ENCODE assay signal across 9 mouse cellular contexts in the genomic region with DNA sequence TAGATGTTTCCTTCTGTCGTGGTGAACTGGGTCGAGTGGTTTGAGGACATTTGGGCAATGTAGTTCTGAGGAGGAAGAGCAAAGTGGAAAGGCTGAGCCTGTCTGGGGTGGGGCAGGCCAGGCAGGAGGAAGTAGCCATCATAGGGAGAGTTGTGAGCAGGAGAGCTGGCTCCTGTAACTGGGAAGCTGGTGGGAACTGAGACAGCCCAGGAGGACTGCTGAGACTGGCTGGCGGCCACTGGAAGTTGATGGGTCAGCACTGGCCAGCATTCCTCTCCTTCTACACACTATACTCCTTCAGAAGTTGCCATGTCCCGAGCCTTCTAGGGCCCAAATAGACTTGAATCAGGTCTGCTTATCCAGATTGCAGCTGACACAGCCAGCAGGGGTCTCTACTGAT. TPM values are rescaled to one million over a fixed set of nuclear protein-coding genes. Genes with fewer than 3 reads are reported as not detected.
A peak's percentile ranks its signal among the peaks of the same experiment; 100 is the strongest.
DNase-seq lines count a peak whose midpoint lies in the region; ATAC-seq lines count a peak whose summit lies in the region.
"Had no signal": no experiment of that assay in that cellular context is flagged by ENCODE, and none has a peak within 500 bp of the region (broad histone marks: within the 10 kb centered on the region; RNA-seq: fewer than 3 reads in every experiment).

No protein-coding gene starts in this region.

- no peak for DNase-seq in limb, embryonic 10.5 days (ENCODE audit: low spot score)
- DNase-seq in MN1 (ENCODE audit: low spot score) = no peak
- DNase-seq in forebrain, embryonic 10.5 days (ENCODE audit: extremely low spot score, low spot score) = no peak

- peaks cover 41% of the 10 kb centered on the region for H3K36me3 ChIP-seq in limb, embryonic 13.5 days
- H3K36me3 ChIP-seq in limb, embryonic 10.5 days = peaks cover 52% of the 10 kb centered on the region
- H3K36me3 ChIP-seq in embryonic facial prominence, embryonic 12.5 days = peaks cover 38% of the 10 kb centered on the region
- H3K36me3 ChIP-seq in kidney, embryonic 16.5 days (ENCODE audit: insufficient read depth, low read length) = peaks cover 30% of the 10 kb centered on the region
- H3K36me3 ChIP-seq in macrophage (ENCODE audit: inconsistent target) = peaks cover 36% of the 10 kb centered on the region
- H3K36me3 ChIP-seq in forebrain, embryonic 10.5 days (replicated peaks) = peaks cover 47% of the 10 kb centered on the region

- peak overlapping the region; percentile 27; the same call in 1 of the 2 replicates for H3K9ac ChIP-seq in limb, embryonic 13.5 days
- peak overlapping the region; percentile 9; the same call in 1 of the 2 replicates for H3K9ac ChIP-seq in embryonic facial prominence, embryonic 12.5 days
- H3K9ac ChIP-seq in kidney, embryonic 16.5 days (replicated peaks; ENCODE audit: low read length) = peak overlapping the region; percentile 9; the same call in 1 of the 2 replicates
- H3K9ac ChIP-seq: hindbrain, embryonic 15.5 days had no signal

- H3K4me3 ChIP-seq in limb, embryonic 13.5 days = no peak overlapping the region
- no peak overlapping the region for H3K4me3 ChIP-seq in limb, embryonic 10.5 days
- H3K4me3 ChIP-seq in embryonic facial prominence, embryonic 12.5 days = no peak overlapping the region
- no peak overlapping the region for H3K4me3 ChIP-seq in kidney, embryonic 16.5 days (ENCODE audit: low read length)
- H3K4me3 ChIP-seq in macrophage (ENCODE audit: inconsistent target) = peak overlapping the region; percentile 81; the same call in 1 of the 2 replicates
- no peak overlapping the region for H3K4me3 ChIP-seq in forebrain, embryonic 10.5 days
- H3K4me3 ChIP-seq: hindbrain, embryonic 15.5 days had no signal

- no peak overlapping the region for H3K4me2 ChIP-seq in limb, embryonic 13.5 days (replicated peaks)
- H3K4me2 ChIP-seq in embryonic facial prominence, embryonic 12.5 days (replicated peaks) = no peak overlapping the region
- H3K4me2 ChIP-seq in kidney, embryonic 16.5 days (replicated peaks; ENCODE audit: low read depth, low read length) = no peak overlapping the region
- H3K4me2 ChIP-seq: hindbrain, embryonic 15.5 days had no signal

- no peak overlapping the region for H3K27ac ChIP-seq in limb, embryonic 13.5 days
- no peak overlapping the region for H3K27ac ChIP-seq in limb, embryonic 10.5 days
- H3K27ac ChIP-seq in embryonic facial prominence, embryonic 12.5 days = no peak overlapping the region
- no peak overlapping the region for H3K27ac ChIP-seq in kidney, embryonic 16.5 days (ENCODE audit: low read length)
- H3K27ac ChIP-seq in macrophage = peak overlapping the region; percentile 99
- H3K27ac ChIP-seq in forebrain, embryonic 10.5 days = no peak overlapping the region
- H3K27ac ChIP-seq: hindbrain, embryonic 15.5 days had no signal

- WGBS in limb, embryonic 13.5 days = 80% methylated on average over 4 of the region's 4 CpGs
- 81% methylated on average over 4 of the region's 4 CpGs for WGBS in limb, embryonic 10.5 days
- WGBS in embryonic facial prominence, embryonic 12.5 days = 82% methylated on average over 4 of the region's 4 CpGs
- WGBS in kidney, embryonic 16.5 days = 62% methylated on average over 4 of the region's 4 CpGs
- WGBS in macrophage (ENCODE audit: missing documents) = 20% methylated on average over 4 of the region's 4 CpGs
- 89% methylated on average over 4 of the region's 4 CpGs for WGBS in forebrain, embryonic 10.5 days

- H3K4me1 ChIP-seq in limb, embryonic 13.5 days = peaks cover 16% of the 10 kb centered on the region
- peaks cover 26% of the 10 kb centered on the region for H3K4me1 ChIP-seq in limb, embryonic 10.5 days
- H3K4me1 ChIP-seq in embryonic facial prominence, embryonic 12.5 days = peaks cover 12% of the 10 kb centered on the region
- peaks cover 23% of the 10 kb centered on the region for H3K4me1 ChIP-seq in kidney, embryonic 16.5 days (ENCODE audit: insufficient read depth, low read length)
- peaks cover 27% of the 10 kb centered on the region for H3K4me1 ChIP-seq in forebrain, embryonic 10.5 days

- ATAC-seq in limb, embryonic 13.5 days (ENCODE audit: low FRiP score, low read depth) = no peak
- no peak for ATAC-seq in embryonic facial prominence, embryonic 12.5 days (ENCODE audit: insufficient number of reproducible peaks, insufficient read depth, low FRiP score, low TSS enrichment)
- ATAC-seq in kidney, embryonic 16.5 days (ENCODE audit: low FRiP score, low TSS enrichment) = no peak
- no peak for ATAC-seq in erythroid progenitor cell, adult 5-6 weeks (replicated peaks; ENCODE audit: low FRiP score, poor library complexity, severe bottlenecking)

- no peaks in the 10 kb centered on the region for H3K27me3 ChIP-seq in limb, embryonic 13.5 days
- no peaks in the 10 kb centered on the region for H3K27me3 ChIP-seq in limb, embryonic 10.5 days (ENCODE audit: low read depth, poor library complexity, severe bottlenecking)
- H3K27me3 ChIP-seq in embryonic facial prominence, embryonic 12.5 days = no peaks in the 10 kb centered on the region
- H3K27me3 ChIP-seq in kidney, embryonic 16.5 days (ENCODE audit: insufficient read depth, low read length) = no peaks in the 10 kb centered on the region
- H3K27me3 ChIP-seq in forebrain, embryonic 10.5 days (ENCODE audit: poor library complexity, severe bottlenecking) = no peaks in the 10 kb centered on the region
- H3K27me3 ChIP-seq: hindbrain, embryonic 15.5 days had no signal

- H3K9me3 ChIP-seq in limb, embryonic 13.5 days = no peaks in the 10 kb centered on the region
- no peaks in the 10 kb centered on the region for H3K9me3 ChIP-seq in limb, embryonic 10.5 days (replicated peaks)
- H3K9me3 ChIP-seq in embryonic facial prominence, embryonic 12.5 days = no peaks in the 10 kb centered on the region
- no peaks in the 10 kb centered on the region for H3K9me3 ChIP-seq in kidney, embryonic 16.5 days (ENCODE audit: low read length)
- H3K9me3 ChIP-seq in forebrain, embryonic 10.5 days = no peaks in the 10 kb centered on the region
- H3K9me3 ChIP-seq: hindbrain, embryonic 15.5 days had no signal

- peaks cover 51% of the 10 kb centered on the region for H3K79me2 ChIP-seq in macrophage (ENCODE audit: inconsistent target)

RNA-seq across cellular contexts. Expression of a gene that starts 2.2 kb away (rescaled TPM):
- polyA plus RNA-seq in limb, embryonic 13.5 days (2015; fragmentation: Nextera tagmentation; extraction: Ambion mirVana) = 0.29 and 0.68 TPM in 2 replicates
- 0.73 and 0.94 TPM in 2 replicates for polyA plus RNA-seq in limb, embryonic 10.5 days (2016; fragmentation: Nextera tagmentation; extraction: Ambion mirVana)
- polyA plus RNA-seq in embryonic facial prominence, embryonic 12.5 days (2016; fragmentation: Nextera tagmentation; extraction: Ambion mirVana) = 0.61 and 0.65 TPM in 2 replicates
- polyA plus RNA-seq in kidney, embryonic 16.5 days (2015; fragmentation: Nextera tagmentation; extraction: Ambion mirVana) = 0.33 and 0.59 TPM in 2 replicates
- 1 to 10 TPM in 1 of 26 experiments, under 1 TPM in 24, not detected in 1; 0.23 to 1.0 (median 0.60) TPM for total RNA-seq in macrophage (2018; cell fraction: chromatin; rRNA removed)
- total RNA-seq in macrophage (2018; cell fraction: cytosol; rRNA removed) = under 1 TPM in 25 of 26 experiments, not detected in 1; 0.04 to 0.41 (median 0.15) TPM
- 1 to 10 TPM in 1 of 26 experiments, under 1 TPM in 24, not detected in 1; 0.22 to 1.1 (median 0.56) TPM for total RNA-seq in macrophage (2018; cell fraction: nucleus; rRNA removed)
- polyA plus RNA-seq in macrophage (2018) = 0.09 to 0.23 TPM (median 0.21 TPM) in 3 replicates
- not detected in 2 replicates for total RNA-seq in erythroid progenitor cell, adult 5-6 weeks (2015; ENCODE audit: low replicate concordance)
- not detected in 2 replicates for total RNA-seq in erythroid progenitor cell, adult 5-6 weeks (2017; ENCODE audit: low replicate concordance)
- polyA plus RNA-seq in forebrain, embryonic 10.5 days (2016; fragmentation: Nextera tagmentation; extraction: Ambion mirVana) = 0.62 and 1.2 TPM in 2 replicates

RNA-seq across cellular contexts. Expression of a gene that starts 2.7 kb away (rescaled TPM):
- 160 and 162 TPM in 2 replicates for polyA plus RNA-seq in limb, embryonic 13.5 days (2015; fragmentation: Nextera tagmentation; extraction: Ambion mirVana)
- polyA plus RNA-seq in limb, embryonic 10.5 days (2016; fragmentation: Nextera tagmentation; extraction: Ambion mirVana) = 180 and 181 TPM in 2 replicates
- polyA plus RNA-seq in embryonic facial prominence, embryonic 12.5 days (2016; fragmentation: Nextera tagmentation; extraction: Ambion mirVana) = 153 and 158 TPM in 2 replicates
- 174 and 183 TPM in 2 replicates for polyA plus RNA-seq in kidney, embryonic 16.5 days (2015; fragmentation: Nextera tagmentation; extraction: Ambion mirVana)
- total RNA-seq in macrophage (2018; cell fraction: chromatin; rRNA removed) = 100 to 1,000 TPM in 3 of 26 experiments, 10 to 100 TPM in 23; 33.4 to 125 (median 65.7) TPM
- total RNA-seq in macrophage (2018; cell fraction: cytosol; rRNA removed) = 100 to 1,000 TPM; 202 to 321 (median 284) TPM
- 100 to 1,000 TPM in 10 of 26 experiments, 10 to 100 TPM in 16; 51.7 to 155 (median 92.3) TPM for total RNA-seq in macrophage (2018; cell fraction: nucleus; rRNA removed)
- 249 to 321 TPM (median 295 TPM) in 3 replicates for polyA plus RNA-seq in macrophage (2018)
- 26.8 and 44.7 TPM in 2 replicates for total RNA-seq in erythroid progenitor cell, adult 5-6 weeks (2015; ENCODE audit: low replicate concordance)
- total RNA-seq in erythroid progenitor cell, adult 5-6 weeks (2017; ENCODE audit: low replicate concordance) = 19.9 and 28.5 TPM in 2 replicates
- polyA plus RNA-seq in forebrain, embryonic 10.5 days (2016; fragmentation: Nextera tagmentation; extraction: Ambion mirVana) = 157 and 165 TPM in 2 replicates

RNA-seq across cellular contexts. Expression of a gene that starts 25.3 kb away (rescaled TPM):
- polyA plus RNA-seq in limb, embryonic 13.5 days (2015; fragmentation: Nextera tagmentation; extraction: Ambion mirVana) = 8.2 and 13.4 TPM in 2 replicates
- polyA plus RNA-seq in limb, embryonic 10.5 days (2016; fragmentation: Nextera tagmentation; extraction: Ambion mirVana) = 9.4 and 11.2 TPM in 2 replicates
- 8.8 and 9.8 TPM in 2 replicates for polyA plus RNA-seq in embryonic facial prominence, embryonic 12.5 days (2016; fragmentation: Nextera tagmentation; extraction: Ambion mirVana)
- 10.8 and 13.9 TPM in 2 replicates for polyA plus RNA-seq in kidney, embryonic 16.5 days (2015; fragmentation: Nextera tagmentation; extraction: Ambion mirVana)
- 1 to 10 TPM in 19 of 26 experiments, under 1 TPM in 1, not detected in 6; 0.66 to 7.7 (median 2.6) TPM for total RNA-seq in macrophage (2018; cell fraction: chromatin; rRNA removed)
- 1 to 10 TPM; 1.6 to 6.0 (median 3.1) TPM for total RNA-seq in macrophage (2018; cell fraction: cytosol; rRNA removed)
- 10 to 100 TPM in 1 of 26 experiments, 1 to 10 TPM in 21, under 1 TPM in 1, not detected in 3; 0.97 to 10.3 (median 4.2) TPM for total RNA-seq in macrophage (2018; cell fraction: nucleus; rRNA removed)
- 1.2 to 2.8 TPM (median 2.0 TPM) in 3 replicates for polyA plus RNA-seq in macrophage (2018)
- 6.1 TPM in 1 of 2 replicates, not detected in the other for total RNA-seq in erythroid progenitor cell, adult 5-6 weeks (2015; ENCODE audit: low replicate concordance)
- total RNA-seq in erythroid progenitor cell, adult 5-6 weeks (2017; ENCODE audit: low replicate concordance) = 4.6 TPM in 1 of 2 replicates, not detected in the other
- polyA plus RNA-seq in forebrain, embryonic 10.5 days (2016; fragmentation: Nextera tagmentation; extraction: Ambion mirVana) = 10.1 and 11.9 TPM in 2 replicates

RNA-seq across cellular contexts. Expression of a gene that starts 25.5 kb away (rescaled TPM):
- polyA plus RNA-seq in limb, embryonic 13.5 days (2015; fragmentation: Nextera tagmentation; extraction: Ambion mirVana) = 85.7 and 96.2 TPM in 2 replicates
- polyA plus RNA-seq in limb, embryonic 10.5 days (2016; fragmentation: Nextera tagmentation; extraction: Ambion mirVana) = 108 and 130 TPM in 2 replicates
- polyA plus RNA-seq in embryonic facial prominence, embryonic 12.5 days (2016; fragmentation: Nextera tagmentation; extraction: Ambion mirVana) = 115 and 119 TPM in 2 replicates
- 72.1 and 75.6 TPM in 2 replicates for polyA plus RNA-seq in kidney, embryonic 16.5 days (2015; fragmentation: Nextera tagmentation; extraction: Ambion mirVana)
- total RNA-seq in macrophage (2018; cell fraction: chromatin; rRNA removed) = 100 to 1,000 TPM in 22 of 26 experiments, 10 to 100 TPM in 4; 50.3 to 433 (median 216) TPM
- 100 to 1,000 TPM in 5 of 26 experiments, 10 to 100 TPM in 21; 37.1 to 112 (median 63.3) TPM for total RNA-seq in macrophage (2018; cell fraction: cytosol; rRNA removed)
- total RNA-seq in macrophage (2018; cell fraction: nucleus; rRNA removed) = 100 to 1,000 TPM in 11 of 26 experiments, 10 to 100 TPM in 15; 38.1 to 184 (median 91.0) TPM
- 61.1 to 130 TPM (median 82.9 TPM) in 3 replicates for polyA plus RNA-seq in macrophage (2018)
- 177 and 218 TPM in 2 replicates for total RNA-seq in erythroid progenitor cell, adult 5-6 weeks (2015; ENCODE audit: low replicate concordance)
- 324 and 405 TPM in 2 replicates for total RNA-seq in erythroid progenitor cell, adult 5-6 weeks (2017; ENCODE audit: low replicate concordance)
- polyA plus RNA-seq in forebrain, embryonic 10.5 days (2016; fragmentation: Nextera tagmentation; extraction: Ambion mirVana) = 95.7 and 96.0 TPM in 2 replicates

RNA-seq across cellular contexts. Expression of a gene that starts 37.8 kb away (rescaled TPM):
- polyA plus RNA-seq in limb, embryonic 13.5 days (2015; fragmentation: Nextera tagmentation; extraction: Ambion mirVana) = 0.52 and 0.64 TPM in 2 replicates
- polyA plus RNA-seq in limb, embryonic 10.5 days (2016; fragmentation: Nextera tagmentation; extraction: Ambion mirVana) = not detected in 2 replicates
- polyA plus RNA-seq in embryonic facial prominence, embryonic 12.5 days (2016; fragmentation: Nextera tagmentation; extraction: Ambion mirVana) = 1.1 and 1.2 TPM in 2 replicates
- polyA plus RNA-seq in kidney, embryonic 16.5 days (2015; fragmentation: Nextera tagmentation; extraction: Ambion mirVana) = 82.5 and 98.0 TPM in 2 replicates
- total RNA-seq in macrophage (2018; cell fraction: chromatin; rRNA removed) = 1 to 10 TPM in 2 of 26 experiments, not detected in 24; 1.3 TPM
- under 1 TPM in 20 of 26 experiments, not detected in 6; 0.11 to 0.80 (median 0.37) TPM for total RNA-seq in macrophage (2018; cell fraction: cytosol; rRNA removed)
- 1 to 10 TPM in 3 of 26 experiments, under 1 TPM in 1, not detected in 22; 0.82 to 2.4 (median 1.9) TPM for total RNA-seq in macrophage (2018; cell fraction: nucleus; rRNA removed)
- 0.50 to 0.59 TPM in 2 of 3 replicates, not detected in the other for polyA plus RNA-seq in macrophage (2018)
- not detected in 2 replicates for total RNA-seq in erythroid progenitor cell, adult 5-6 weeks (2015; ENCODE audit: low replicate concordance)
- not detected in 2 replicates for total RNA-seq in erythroid progenitor cell, adult 5-6 weeks (2017; ENCODE audit: low replicate concordance)
- polyA plus RNA-seq in forebrain, embryonic 10.5 days (2016; fragmentation: Nextera tagmentation; extraction: Ambion mirVana) = 11.9 and 13.1 TPM in 2 replicates
